Mouse (Mus musculus): ENCODE measurements at regions not wholly inside any gene's neighbourhood (a gene's known extent, or its start where the extent isn't known, plus 50 kb on each side); places are given as distances from the start of the nearest gene placed in this dataset.

DNA sequence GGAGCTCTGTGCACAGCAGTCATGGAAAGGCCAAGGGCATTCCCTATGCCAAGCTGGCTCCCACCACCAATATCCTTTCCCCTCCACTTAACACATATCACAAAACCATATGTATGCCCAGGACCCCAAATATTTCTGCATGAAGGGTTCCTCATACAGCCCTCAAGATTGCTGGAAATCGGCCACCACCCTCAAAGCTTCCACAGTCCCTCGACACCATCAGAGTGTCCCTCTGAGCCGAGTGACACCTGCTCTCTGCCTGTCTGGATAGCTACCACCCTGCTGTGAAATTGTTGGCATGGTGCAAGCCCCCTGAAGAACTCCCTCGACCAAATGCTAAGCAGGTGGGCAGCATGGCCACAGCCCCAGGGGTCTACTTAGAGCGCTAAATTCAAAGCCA lies 869.2 kb downstream of the Zfp704 start:
- DNase-seq (ENCODE audit: low spot score): peak; percentile 42
- 78% methylated on average over 5 of the region's 5 CpGs for WGBS
- H3K4me3 ChIP-seq (ENCODE audit: low read depth, low read length): no peak overlapping the region

DNA sequence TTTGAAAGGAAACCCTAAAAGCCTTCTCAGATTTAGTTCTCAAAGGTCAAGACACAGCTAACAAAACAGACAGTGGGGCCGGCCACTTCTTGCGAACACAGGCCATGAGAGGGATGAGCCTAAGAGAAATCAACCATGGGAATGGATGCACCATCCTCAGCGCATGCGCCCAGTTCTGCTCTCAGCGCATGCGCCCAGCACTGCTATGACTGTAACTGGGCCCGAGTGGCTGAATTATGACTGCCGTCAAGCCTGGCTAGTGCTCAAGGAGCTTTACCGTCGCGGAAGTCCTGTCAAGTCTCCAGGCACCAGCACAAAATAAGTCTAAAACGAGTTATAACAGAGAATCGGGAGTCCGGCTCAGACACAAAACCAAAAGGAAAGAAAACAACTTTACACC lies 870.6 kb downstream of the Zfp704 start:
- Histone ChIP-seq H3K4me1 (replicated peaks; ENCODE audit: control insufficient read depth, insufficient read depth, low read length) (no peaks in the 10 kb centered on the region), H3K9ac (ENCODE audit: low read length) (no peak overlapping the region), H3K4me3 (ENCODE audit: low read depth, low read length) (no peak overlapping the region), H3K27me3 (ENCODE audit: control insufficient read depth, insufficient read depth, low read length) (no peaks in the 10 kb centered on the region), H3K27ac (ENCODE audit: low read depth, low read length) (no peak overlapping the region), H3K4me2 (ENCODE audit: low read depth, low read length, severe bottlenecking) (no peak overlapping the region), H3K36me3 (ENCODE audit: control insufficient read depth, insufficient read depth, low read length) (no peaks in the 10 kb centered on the region), H3K9me3 (ENCODE audit: control insufficient read depth, low read length) (no peaks in the 10 kb centered on the region)
- DNase-seq (ENCODE audit: low spot score) (peak; percentile 29), ATAC-seq (replicated peaks; ENCODE audit: low FRiP score) (no peak)
- WGBS: 95% methylated on average over 14 of the region's 14 CpGs

More for the DNA sequence above, 869.2 kb downstream of the Zfp704 start:
- no peak for ATAC-seq (replicated peaks; ENCODE audit: low FRiP score)
- no peaks in the 10 kb centered on the region for H3K36me3 ChIP-seq (ENCODE audit: control insufficient read depth, insufficient read depth, low read length)
- H3K9ac ChIP-seq (ENCODE audit: low read length): no peak overlapping the region
- no peak overlapping the region for H3K4me2 ChIP-seq (ENCODE audit: low read depth, low read length, severe bottlenecking)
- H3K27me3 ChIP-seq (ENCODE audit: control insufficient read depth, insufficient read depth, low read length): no peaks in the 10 kb centered on the region
- no peak overlapping the region for H3K27ac ChIP-seq (ENCODE audit: low read depth, low read length)
- H3K4me1 ChIP-seq (replicated peaks; ENCODE audit: control insufficient read depth, insufficient read depth, low read length): no peaks in the 10 kb centered on the region
- no peaks in the 10 kb centered on the region for H3K9me3 ChIP-seq (ENCODE audit: control insufficient read depth, low read length)

DNA sequence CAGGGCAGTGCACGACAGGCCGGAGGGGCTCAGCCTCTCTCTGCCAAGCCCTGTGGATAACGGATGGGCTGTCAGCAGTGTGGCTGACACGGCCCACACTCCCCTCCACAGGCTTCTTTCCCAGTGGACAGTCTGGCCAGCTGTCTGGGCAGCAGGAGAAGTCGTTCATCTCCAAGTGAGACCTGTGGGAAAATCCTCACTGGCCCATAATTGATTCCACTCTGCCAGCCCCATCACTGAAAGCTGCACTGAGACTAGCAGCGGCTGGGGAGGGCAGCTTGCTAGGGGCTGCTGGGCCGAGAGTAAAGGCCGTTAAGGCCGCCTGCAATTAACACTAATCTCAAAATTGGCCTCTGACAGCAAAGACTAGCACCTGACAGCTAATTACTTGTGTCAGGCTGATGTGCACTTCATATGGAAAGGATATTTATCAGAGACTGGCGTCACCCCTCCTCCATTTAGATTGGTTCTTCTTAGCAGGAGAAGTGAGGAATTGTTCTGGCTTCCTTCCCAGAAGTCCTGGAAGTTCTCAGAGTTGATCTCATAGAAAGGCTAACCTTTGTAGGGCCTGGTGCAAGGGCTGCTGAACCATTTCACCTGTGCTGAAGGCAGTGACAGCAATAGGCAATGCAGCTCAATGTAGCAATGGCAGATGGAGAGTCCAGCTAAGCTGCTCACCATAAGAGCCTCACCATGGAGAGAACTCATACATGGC lies 873.5 kb downstream of the Zfp704 start:
- Histone ChIP-seq H3K4me1 (replicated peaks; ENCODE audit: control insufficient read depth, insufficient read depth, low read length) (no peaks in the 10 kb centered on the region), H3K9ac (ENCODE audit: low read length) (no peak overlapping the region), H3K27me3 (ENCODE audit: control insufficient read depth, insufficient read depth, low read length) (no peaks in the 10 kb centered on the region), H3K4me2 (ENCODE audit: low read depth, low read length, severe bottlenecking) (no peak overlapping the region), H3K27ac (ENCODE audit: low read depth, low read length) (no peak overlapping the region; the same call in 1 of the 2 replicates), H3K9me3 (ENCODE audit: control insufficient read depth, low read length) (no peaks in the 10 kb centered on the region), H3K4me3 (ENCODE audit: low read depth, low read length) (no peak overlapping the region), H3K36me3 (ENCODE audit: control insufficient read depth, insufficient read depth, low read length) (no peaks in the 10 kb centered on the region)
- WGBS: 48% methylated on average over 10 of the region's 10 CpGs
- DNase-seq (ENCODE audit: low spot score): no peak
- no peak; the same call in 1 of the 2 replicates for ATAC-seq (replicated peaks; ENCODE audit: low FRiP score)

- no peaks in the 10 kb centered on the region for H3K27me3 ChIP-seq (ENCODE audit: control insufficient read depth, insufficient read depth, low read length)
- no peak for ATAC-seq (replicated peaks; ENCODE audit: low FRiP score)
- no peak overlapping the region for H3K27ac ChIP-seq (ENCODE audit: low read depth, low read length)
- no peak overlapping the region for H3K4me2 ChIP-seq (ENCODE audit: low read depth, low read length, severe bottlenecking)
- no peaks in the 10 kb centered on the region for H3K9me3 ChIP-seq (ENCODE audit: control insufficient read depth, low read length)
- no peaks in the 10 kb centered on the region for H3K36me3 ChIP-seq (ENCODE audit: control insufficient read depth, insufficient read depth, low read length)
- DNase-seq (ENCODE audit: low spot score): no peak
- H3K9ac ChIP-seq (ENCODE audit: low read length): no peak overlapping the region
- H3K4me1 ChIP-seq (replicated peaks; ENCODE audit: control insufficient read depth, insufficient read depth, low read length): no peaks in the 10 kb centered on the region
- WGBS: 86% methylated on average over 3 of the region's 3 CpGs
- no peak overlapping the region for H3K4me3 ChIP-seq (ENCODE audit: low read depth, low read length)
These were observed 875.8 kb downstream of the Zfp704 start for GRCm38 (mm10) chr3:8734096-8734495.

- DNase-seq (ENCODE audit: low spot score) (no peak), ATAC-seq (replicated peaks; ENCODE audit: low FRiP score) (no peak)
- H3K27me3 ChIP-seq (ENCODE audit: control insufficient read depth, insufficient read depth, low read length): no peaks in the 10 kb centered on the region
- H3K36me3 ChIP-seq (ENCODE audit: control insufficient read depth, insufficient read depth, low read length): no peaks in the 10 kb centered on the region
- H3K27ac ChIP-seq (ENCODE audit: low read depth, low read length): no peak overlapping the region
- H3K4me3 ChIP-seq (ENCODE audit: low read depth, low read length): no peak overlapping the region
- WGBS: 84% methylated on average over 6 of the region's 6 CpGs
- H3K4me2 ChIP-seq (ENCODE audit: low read depth, low read length, severe bottlenecking): no peak overlapping the region
- H3K9me3 ChIP-seq (ENCODE audit: control insufficient read depth, low read length): no peaks in the 10 kb centered on the region
- H3K9ac ChIP-seq (ENCODE audit: low read length): no peak overlapping the region
- no peaks in the 10 kb centered on the region for H3K4me1 ChIP-seq (replicated peaks; ENCODE audit: control insufficient read depth, insufficient read depth, low read length)
These were observed 878.5 kb downstream of the Zfp704 start for GRCm38 (mm10) chr3:8731398-8731797.

GRCm38 (mm10) chr3:8721628-8722594 lies 888.0 kb downstream of the Zfp704 start:
- Histone ChIP-seq H3K36me3 (ENCODE audit: control insufficient read depth, insufficient read depth, low read length) (no peaks in the 10 kb centered on the region), H3K9me3 (ENCODE audit: control insufficient read depth, low read length) (no peaks in the 10 kb centered on the region), H3K27ac (ENCODE audit: low read depth, low read length) (no peak overlapping the region), H3K4me1 (replicated peaks; ENCODE audit: control insufficient read depth, insufficient read depth, low read length) (peaks cover 15% of the 10 kb centered on the region; the same call in 1 of the 2 replicates), H3K4me3 (ENCODE audit: low read depth, low read length) (no peak overlapping the region), H3K27me3 (ENCODE audit: control insufficient read depth, insufficient read depth, low read length) (no peaks in the 10 kb centered on the region), H3K9ac (ENCODE audit: low read length) (no peak overlapping the region), H3K4me2 (ENCODE audit: low read depth, low read length, severe bottlenecking) (no peak overlapping the region)
- DNase-seq (ENCODE audit: low spot score) (no peak), ATAC-seq (replicated peaks; ENCODE audit: low FRiP score) (no peak)
- WGBS: 69% methylated on average over 4 of the region's 4 CpGs

GRCm38 (mm10) chr3:8720586-8721100 lies 889.2 kb downstream of the Zfp704 start:
- Histone ChIP-seq H3K4me3 (ENCODE audit: low read depth, low read length) (no peak overlapping the region), H3K27ac (ENCODE audit: low read depth, low read length) (no peak overlapping the region), H3K4me2 (ENCODE audit: low read depth, low read length, severe bottlenecking) (no peak overlapping the region), H3K9ac (ENCODE audit: low read length) (no peak overlapping the region), H3K9me3 (ENCODE audit: control insufficient read depth, low read length) (no peaks in the 10 kb centered on the region), H3K36me3 (ENCODE audit: control insufficient read depth, insufficient read depth, low read length) (no peaks in the 10 kb centered on the region), H3K4me1 (replicated peaks; ENCODE audit: control insufficient read depth, insufficient read depth, low read length) (peaks cover 21% of the 10 kb centered on the region), H3K27me3 (ENCODE audit: control insufficient read depth, insufficient read depth, low read length) (no peaks in the 10 kb centered on the region)
- DNase-seq (ENCODE audit: low spot score): no peak
- WGBS: 61% methylated on average over 7 of the region's 7 CpGs
- no peak for ATAC-seq (replicated peaks; ENCODE audit: low FRiP score)

DNA sequence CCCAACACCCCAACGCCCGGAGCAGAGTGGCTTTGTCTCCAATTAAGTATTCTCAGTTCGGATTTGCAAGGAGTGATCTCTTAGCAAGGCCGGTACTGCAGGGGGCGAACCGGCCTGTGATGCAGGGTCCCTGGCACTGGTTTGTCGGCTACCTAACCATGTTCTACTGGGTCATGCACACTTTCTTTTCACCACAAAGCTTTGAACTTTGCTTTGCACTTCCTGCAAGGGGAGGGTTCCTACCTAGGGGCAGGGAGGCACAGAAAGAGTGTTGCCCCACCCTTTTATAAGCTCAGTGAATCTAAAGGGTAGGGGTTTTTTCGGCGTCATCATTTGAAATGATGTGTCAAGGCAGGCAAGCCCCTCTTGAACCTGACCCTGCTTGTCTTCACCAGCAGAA lies 891.7 kb downstream of the Zfp704 start:
- H3K4me1 ChIP-seq (replicated peaks; ENCODE audit: control insufficient read depth, insufficient read depth, low read length): peaks cover 21% of the 10 kb centered on the region
- DNase-seq (ENCODE audit: low spot score): no peak

More for the DNA sequence above, 891.7 kb downstream of the Zfp704 start:
- H3K36me3 ChIP-seq (ENCODE audit: control insufficient read depth, insufficient read depth, low read length): no peaks in the 10 kb centered on the region
- H3K9ac ChIP-seq (ENCODE audit: low read length): peak overlapping the region; percentile 43; the same call in 1 of the 2 replicates
- peak overlapping the region; percentile 68; the same call in 1 of the 2 replicates for H3K27ac ChIP-seq (ENCODE audit: low read depth, low read length)
- peak overlapping the region; percentile 51; the same call in 1 of the 2 replicates for H3K4me2 ChIP-seq (ENCODE audit: low read depth, low read length, severe bottlenecking)
- ATAC-seq (replicated peaks; ENCODE audit: low FRiP score): 0 out of 2 replicates have a peak, but pooled peaks have one; percentile 16
- no peaks in the 10 kb centered on the region for H3K9me3 ChIP-seq (ENCODE audit: control insufficient read depth, low read length)
- 5% methylated on average over 9 of the region's 9 CpGs for WGBS
- no peaks in the 10 kb centered on the region for H3K27me3 ChIP-seq (ENCODE audit: control insufficient read depth, insufficient read depth, low read length)
- H3K4me3 ChIP-seq (ENCODE audit: low read depth, low read length): no peak overlapping the region
